Mouse (Mus musculus) thymus, postnatal 4 days (tissue): ENCODE measurements at regions not wholly inside any gene's neighbourhood (a gene's known extent, or its start where the extent isn't known, plus 50 kb on each side); places are given as distances from the start of the nearest gene placed in this dataset.
"Not testable (repeated sequence)": the region's sequence is repeated elsewhere in the genome, so short reads cannot be mapped to it uniquely, and the experiment has no call there.

ENCODE experiments used
- DNase-seq: peaks from one replicate; pipeline ENCODE4 v3.0.0; 2021

GRCm38 (mm10) chr9:43857988-43858387 lies 114.2 kb downstream of the Nectin1 start:
- DNase-seq: no peak

- no peak for DNase-seq
Measured at GRCm38 (mm10) chr9:43858761-43859160, 115.0 kb downstream of the Nectin1 start.

GRCm38 (mm10) chr9:43860264-43860663 lies 116.5 kb downstream of the Nectin1 start:
- DNase-seq: no peak

DNA sequence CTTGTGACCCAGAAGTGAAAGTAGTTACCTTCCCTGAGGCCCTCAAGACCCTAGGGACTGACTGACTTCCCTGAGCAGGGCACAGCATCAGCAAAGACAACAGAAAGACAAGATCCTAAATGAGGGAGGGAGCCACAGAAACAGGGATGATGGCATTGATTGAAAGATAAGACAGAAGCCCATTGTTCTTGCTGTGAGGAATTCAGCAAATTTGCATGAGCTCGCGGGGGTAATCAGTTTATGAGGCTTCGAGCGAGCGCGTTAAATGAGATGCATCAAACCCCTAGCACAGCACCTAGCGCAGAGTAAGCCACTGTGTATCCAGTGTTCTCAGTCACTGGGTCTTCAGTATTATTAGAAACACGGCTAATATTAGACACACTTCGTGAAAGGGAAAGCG lies 117.6 kb downstream of the Nectin1 start:
- DNase-seq: no peak

GRCm38 (mm10) chr9:43862034-43862433 lies 118.2 kb downstream of the Nectin1 start:
- DNase-seq: not testable (repeated sequence)

DNA sequence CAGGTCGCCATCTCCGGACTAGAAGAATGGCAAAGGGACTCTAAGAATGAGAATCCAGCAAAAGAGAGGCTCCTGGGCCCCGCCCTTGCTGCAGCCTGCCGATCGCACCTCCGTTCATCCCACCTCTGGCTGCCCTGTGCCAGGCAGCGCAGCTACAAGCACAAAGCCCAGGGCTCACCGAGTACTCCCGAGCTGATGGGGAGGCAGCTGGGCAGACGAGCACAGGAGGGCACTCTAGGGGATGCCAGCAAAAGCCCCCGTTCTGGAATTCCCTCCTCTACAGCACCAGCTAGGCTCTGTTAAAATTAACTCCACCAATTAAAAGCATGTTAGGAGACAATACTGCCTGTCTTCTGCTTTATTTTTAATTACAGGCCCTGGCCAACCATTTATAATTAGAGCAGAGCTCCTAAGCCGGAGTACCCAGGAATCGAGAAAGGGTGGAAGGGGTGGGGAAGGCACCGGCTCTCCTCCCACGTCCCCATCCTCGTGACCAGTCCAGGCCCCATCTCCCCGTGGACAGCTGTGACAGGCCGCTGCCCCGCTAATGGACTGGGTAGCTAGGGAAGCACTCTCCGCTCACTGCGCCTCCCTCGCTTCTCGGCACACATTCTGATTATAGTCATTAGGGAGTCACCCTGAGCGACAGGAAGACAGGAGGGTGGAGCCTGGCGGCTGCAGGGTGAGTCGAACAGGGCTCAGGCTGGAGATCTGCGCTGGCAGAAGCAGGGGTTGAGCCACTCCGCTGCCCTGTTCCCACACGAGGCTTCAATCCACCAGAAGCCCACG lies 120.0 kb downstream of the Nectin1 start:
- DNase-seq: peak; percentile 11

DNA sequence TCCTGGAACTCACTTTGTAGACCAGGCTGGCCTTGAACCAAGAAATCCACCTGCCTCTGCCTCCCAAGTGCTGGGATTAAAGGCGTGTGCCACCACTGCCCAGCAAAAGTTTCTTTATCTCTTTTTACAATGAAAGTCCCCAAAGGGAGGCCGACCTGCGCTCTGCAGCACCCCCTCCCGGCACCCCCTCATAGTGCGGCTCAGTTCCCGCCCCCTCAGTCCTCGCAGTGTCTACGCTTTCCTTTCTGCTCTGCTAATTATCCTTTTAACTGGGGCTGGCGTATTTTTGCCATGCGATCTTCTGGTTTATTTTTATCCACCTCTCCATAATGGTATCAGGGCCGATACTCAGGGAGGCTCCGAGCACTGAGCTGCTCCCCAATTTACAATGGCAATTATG lies 123.0 kb downstream of the Nectin1 start:
- peak; percentile 15 for DNase-seq

DNA sequence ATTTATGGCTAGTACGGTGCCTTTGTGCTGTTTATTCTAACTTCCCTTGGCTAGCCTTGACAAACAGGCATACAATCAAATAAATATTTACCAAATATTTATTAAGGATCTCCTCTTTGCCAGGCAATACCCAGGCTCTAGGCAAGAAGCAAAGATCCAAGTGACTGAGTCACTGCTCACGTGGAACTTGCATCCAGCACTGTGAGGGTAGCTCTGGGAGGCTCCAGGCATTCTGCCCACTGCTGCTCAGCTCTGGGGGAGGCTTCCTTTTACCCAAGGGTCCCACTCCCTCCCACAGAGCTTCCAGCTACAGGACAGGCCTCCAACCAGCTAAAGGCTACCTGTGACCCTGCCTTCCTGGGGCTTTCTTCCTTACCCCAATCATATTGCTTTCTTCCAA lies 130.1 kb downstream of the Nectin1 start:
- DNase-seq: no peak

GRCm38 (mm10) chr9:43874332-43874731 lies 130.5 kb downstream of the Nectin1 start:
- no peak for DNase-seq

GRCm38 (mm10) chr9:43879220-43879968 lies 135.6 kb downstream of the Nectin1 start:
- DNase-seq: no peak

- peak; percentile 15 for DNase-seq
Measured at GRCm38 (mm10) chr9:43879969-43880396, 136.2 kb downstream of the Nectin1 start.

GRCm38 (mm10) chr9:43893086-43893485 lies 149.3 kb downstream of the Nectin1 start:
- DNase-seq: no peak

GRCm38 (mm10) chr9:43899239-43899638 lies 143.9 kb upstream of the Thy1 start:
- DNase-seq: no peak

DNA sequence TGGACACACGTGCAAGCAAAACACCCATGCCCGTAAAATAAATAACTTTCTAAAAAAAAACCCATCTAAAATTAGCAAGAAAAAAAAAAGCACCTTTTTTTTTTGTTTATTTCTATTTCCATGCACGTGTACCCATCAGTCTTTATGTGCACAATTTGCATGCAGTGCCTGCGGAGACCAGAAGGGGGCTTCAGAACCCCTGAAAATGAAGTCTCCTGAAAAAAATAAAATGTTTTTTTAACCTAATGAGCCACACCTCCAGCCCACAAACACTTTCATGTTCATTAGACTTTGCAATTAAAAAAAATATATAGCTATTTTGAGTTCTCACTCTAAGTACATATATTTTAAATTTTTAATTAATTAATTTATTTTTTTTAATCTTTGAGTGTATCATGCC lies 134.9 kb upstream of the Thy1 start:
- peak; percentile 42 for DNase-seq

- DNase-seq: peak; percentile 24
Measured at GRCm38 (mm10) chr9:43915015-43915414, 128.2 kb upstream of the Thy1 start.

- no peak for DNase-seq
Measured at GRCm38 (mm10) chr9:43917467-43917866, 125.7 kb upstream of the Thy1 start.

DNA sequence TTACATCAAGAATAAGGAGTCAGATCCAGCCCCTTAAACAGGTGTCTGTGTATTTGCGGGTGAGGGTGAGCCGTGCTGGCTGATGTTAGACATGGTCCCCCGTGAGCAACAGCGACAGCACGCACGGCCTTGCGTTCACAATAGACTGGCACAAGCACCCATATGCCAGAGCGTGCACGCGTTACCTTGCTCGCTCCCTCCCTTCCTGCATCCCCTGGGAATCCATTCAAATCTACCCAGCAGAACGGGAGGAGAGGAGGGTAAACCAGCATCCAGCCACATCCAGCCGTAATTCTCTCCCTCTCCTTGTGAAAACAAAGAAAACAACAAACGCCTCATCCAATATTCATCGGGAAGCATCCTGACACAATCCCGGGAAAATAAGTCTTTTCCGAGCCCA lies 124.2 kb upstream of the Thy1 start:
- no peak for DNase-seq

DNA sequence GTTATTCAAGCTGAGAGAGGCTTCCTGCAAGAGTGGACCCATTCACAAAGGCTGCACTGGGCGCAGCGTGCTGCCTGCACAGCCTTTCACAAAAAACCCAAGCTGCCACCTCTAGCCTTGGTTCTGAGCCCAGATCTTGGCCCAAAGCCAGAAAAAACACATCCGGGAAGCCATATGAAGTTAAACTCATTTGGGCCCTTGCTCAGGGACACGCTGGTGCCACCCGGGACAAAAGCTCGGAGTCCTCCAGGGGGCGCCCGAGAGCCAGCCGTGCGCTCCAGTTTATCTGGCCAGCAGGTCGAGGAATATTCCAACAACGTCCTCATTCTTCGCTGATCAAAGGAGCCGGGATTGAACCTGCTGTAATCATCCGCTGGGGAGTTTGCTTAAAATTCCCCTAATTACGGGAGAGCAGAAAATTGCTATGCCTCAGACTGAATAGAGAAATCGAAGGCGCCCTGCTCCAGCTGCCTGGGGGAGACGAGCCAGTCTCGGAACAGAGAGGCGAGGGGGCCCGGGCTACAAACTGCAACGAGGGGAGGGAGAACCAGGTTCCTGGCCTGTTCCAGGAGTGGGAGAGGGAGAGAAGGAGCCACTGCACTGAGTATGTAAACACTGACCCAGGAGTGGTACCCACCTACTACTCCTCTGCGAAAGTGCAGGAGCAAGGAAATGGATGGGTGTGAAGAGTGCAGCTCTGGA lies 123.0 kb upstream of the Thy1 start:
- DNase-seq: peak; percentile 85

DNA sequence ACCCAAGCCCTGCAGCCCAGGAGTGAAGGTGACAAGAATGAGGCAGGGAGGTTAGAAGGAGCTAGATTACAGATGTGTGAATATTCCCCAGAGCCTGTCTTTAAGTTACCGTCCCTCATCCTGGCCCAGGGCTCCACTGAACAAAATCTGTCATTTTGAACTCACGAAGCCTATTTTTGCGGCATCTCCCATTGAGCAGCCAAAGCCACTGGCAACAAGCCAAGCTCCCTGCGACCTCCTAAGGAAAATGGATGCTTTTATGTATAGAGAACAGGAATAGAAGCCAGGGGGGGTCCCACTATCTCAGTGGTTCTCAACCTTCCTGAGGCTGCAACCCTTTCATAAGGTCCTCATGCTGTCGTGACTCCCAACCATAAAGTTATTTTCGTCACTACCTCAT lies 121.0 kb upstream of the Thy1 start:
- DNase-seq: no peak

GRCm38 (mm10) chr9:43923088-43923487 lies 120.1 kb upstream of the Thy1 start:
- DNase-seq: no peak

- peak; percentile 68 for DNase-seq
Measured at GRCm38 (mm10) chr9:43924795-43925194, 118.4 kb upstream of the Thy1 start.

- no peak for DNase-seq
Measured at GRCm38 (mm10) chr9:43929312-43930036, 113.7 kb upstream of the Thy1 start.

- no peak for DNase-seq
Measured at GRCm38 (mm10) chr9:43930037-43930404, 113.2 kb upstream of the Thy1 start.
